Mouse (Mus musculus) right cerebral cortex, postnatal 14 days (tissue): ENCODE measurements at regions not wholly inside any gene's neighbourhood (a gene's known extent, or its start where the extent isn't known, plus 50 kb on each side); places are given as distances from the start of the nearest gene placed in this dataset.

Source experiments
- DNase-seq: peaks from one replicate; pipeline ENCODE4 v3.0.0; 2022

- DNase-seq, result peak; percentile 47
Observed at GRCm38 (mm10) chr3:52197982-52198750, 70.0 kb upstream of the Foxo1 start.

DNA sequence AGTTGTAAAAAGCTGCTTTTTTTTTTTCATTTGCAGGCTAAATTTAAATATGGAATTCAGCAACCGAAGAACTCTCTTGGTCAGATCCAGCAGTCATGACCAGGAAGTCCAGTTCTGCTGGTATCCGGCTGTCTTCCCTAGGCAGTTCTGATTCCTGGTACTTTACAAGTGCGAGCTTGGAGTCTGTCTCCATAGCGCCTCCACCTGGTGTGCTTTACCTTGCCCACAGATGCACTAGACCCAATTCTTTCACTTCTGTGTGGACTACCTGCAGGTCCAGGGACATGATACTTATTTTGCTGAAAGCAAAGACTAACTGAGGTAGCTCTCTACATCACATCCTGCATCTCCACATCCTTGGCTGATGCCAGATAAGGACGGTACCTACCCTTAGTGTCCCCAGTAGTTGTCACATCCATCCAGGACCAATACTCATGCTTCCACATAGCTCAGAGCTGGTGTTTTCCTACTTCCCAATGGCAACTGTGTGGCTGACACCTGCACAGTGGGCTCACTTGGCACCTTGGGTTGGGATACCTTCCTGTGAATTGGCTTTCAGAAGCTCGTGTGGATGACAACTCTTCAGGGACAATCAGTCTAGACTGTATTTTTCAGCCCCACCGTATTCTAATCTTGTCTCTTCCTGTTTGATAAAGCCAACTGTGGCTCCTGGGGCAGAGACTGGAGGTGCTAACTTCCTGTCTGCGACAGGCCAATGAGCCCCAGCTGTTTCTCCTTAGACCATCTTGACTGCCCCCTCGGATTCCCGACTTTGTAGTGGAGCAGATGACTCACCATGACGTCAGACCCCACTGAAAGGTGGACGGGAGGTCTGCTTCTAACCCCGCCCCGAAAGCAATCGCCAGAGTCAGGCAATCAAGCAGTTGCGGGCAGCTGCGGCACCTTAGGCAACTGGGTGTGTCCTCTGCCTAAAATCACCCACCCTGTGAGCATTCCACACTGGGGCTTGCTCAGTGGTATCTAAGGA, 69.1 kb upstream of the Foxo1 start:
- no peak for DNase-seq

DNA sequence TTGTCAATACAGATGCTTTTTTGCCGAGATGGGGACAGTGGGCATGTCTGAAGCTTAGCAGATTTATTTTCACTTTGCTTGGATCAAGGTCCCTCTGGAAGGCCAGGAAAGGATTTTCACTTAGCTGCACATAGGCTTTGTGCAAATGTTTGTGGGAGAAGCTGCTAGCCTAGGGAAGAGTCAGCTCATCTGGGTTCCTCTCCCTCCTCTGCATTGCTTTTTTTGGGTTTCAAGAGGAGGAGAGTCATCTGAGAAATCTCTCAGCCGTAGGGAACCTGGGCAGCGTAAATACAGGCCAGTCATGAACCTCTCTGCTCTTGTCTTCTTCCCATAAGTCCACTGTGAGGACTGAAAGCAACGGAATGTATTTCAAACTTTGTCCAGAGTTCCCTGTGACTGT, 68.0 kb upstream of the Foxo1 start:
- no peak for DNase-seq

DNA sequence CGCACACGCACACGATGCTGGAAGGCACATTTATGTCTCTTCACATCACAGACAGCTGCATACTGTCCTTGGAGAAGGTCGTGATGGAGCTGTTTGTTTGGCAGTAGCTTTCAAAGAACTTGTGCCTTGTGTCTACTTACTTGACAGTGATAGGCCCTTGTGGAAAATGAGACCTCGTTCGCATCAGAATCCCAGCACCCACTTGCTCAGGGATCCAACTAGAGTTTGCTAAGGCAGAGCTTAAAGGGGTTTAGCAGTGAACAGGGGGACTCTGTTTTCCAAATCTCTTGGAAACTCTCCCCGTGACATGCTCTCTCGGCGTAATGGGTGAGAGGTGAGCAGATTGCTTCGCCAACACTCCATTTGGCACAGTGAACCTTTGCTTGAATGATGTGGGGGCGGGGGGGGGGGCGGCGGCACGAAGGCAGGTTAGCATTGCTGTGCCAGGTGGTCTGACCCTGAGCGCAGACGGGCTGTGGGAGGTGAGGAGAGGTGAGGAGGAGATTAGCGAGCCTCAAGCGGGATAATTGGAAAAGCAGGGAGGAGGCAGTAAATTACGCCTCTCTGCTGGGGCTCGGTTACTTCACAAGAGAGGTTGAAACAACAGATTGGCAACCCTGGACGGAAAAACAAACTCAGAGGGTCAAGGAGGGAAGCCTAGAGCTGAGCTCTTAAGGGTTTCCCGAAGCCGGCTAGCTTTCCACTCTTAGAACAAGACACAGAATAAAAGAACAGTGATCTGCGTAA, 57.4 kb upstream of the Foxo1 start:
- no peak for DNase-seq

- no peak for DNase-seq
Observed at GRCm38 (mm10) chr3:52211303-52211695, 56.8 kb upstream of the Foxo1 start.

DNA sequence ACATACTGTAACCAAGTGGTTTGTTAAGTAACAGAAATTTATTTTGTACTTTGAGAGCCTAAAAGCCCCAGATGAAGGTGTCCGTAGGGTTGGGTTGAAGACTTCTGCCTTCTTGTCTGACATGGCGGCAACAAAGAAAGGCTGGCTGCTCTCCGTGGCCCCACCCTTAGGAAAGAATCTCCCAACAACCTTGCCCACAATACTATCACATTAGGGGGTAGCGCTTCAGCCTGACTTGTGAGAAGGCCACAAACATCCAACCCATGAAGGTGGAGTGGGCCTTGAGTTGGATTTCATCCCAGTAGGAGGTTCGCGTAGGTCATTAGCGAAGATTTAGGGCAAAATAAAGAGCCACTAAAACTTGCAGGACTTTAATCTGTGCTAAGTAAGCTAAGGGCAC, 54.0 kb upstream of the Foxo1 start:
- DNase-seq, result no peak

DNA sequence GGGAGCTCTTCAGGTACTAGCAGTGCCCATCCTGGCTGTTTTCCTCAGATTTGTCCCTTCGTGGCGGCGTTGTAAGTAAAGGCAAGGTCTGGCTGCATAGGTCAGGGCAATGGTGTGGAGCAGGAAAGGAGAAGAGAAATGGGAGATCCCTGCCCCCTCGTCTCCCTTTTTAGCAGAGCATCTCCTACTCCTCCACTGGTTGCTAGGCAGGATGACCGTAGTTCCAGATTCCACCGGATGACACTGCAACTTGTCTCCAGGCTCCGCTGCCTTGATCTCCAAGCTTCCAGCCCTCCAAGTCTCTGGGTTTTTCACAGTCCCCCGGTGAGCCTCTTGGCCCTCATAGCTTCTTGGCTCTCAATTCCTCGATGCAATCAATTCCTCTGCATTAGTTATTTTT, 53.1 kb upstream of the Foxo1 start:
- DNase-seq, result no peak
